Mouse (Mus musculus) erythroblast, embryonic 14.5 days (primary cell): Measurements from ENCODE around the gene Efna1.

Experiments used
- GATA1 ChIP-seq: IDR thresholded peaks from 2 replicates; pipeline ENCODE4 v1.6.1; 2012; ENCODE audit warnings: low read length, inconsistent platforms, mixed read lengths
- TAL1 ChIP-seq: IDR thresholded peaks from 3 replicates; pipeline ENCODE4 v1.6.1; 2012; ENCODE audit warnings: low read length, inconsistent platforms, mixed read lengths

DNA sequence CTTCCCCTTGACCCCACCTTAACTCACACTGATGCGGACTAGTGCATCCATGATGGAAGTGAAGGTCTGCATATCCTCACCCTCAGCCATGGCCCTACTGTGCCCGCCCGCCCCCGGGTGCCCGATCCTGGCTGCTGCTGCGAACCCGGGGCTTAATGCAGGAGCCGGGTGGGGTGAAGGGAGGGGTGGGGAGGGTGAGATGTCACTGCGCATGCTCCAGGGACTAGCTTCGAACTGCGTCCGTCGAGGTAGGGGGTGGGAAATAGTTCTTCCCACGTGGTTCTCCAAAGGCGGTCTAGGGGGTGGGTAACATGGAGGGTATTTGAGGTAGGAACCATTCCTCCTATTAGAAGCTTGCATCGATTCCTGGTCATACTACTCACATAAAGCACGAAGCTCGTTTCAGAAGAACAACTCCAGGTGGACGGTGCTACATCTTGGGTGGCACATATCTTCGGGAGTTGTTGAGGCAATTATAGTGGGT is 35.2 kb downstream of the Efna1 start, which contains the start of gene Krtcap2:
- TF ChIP-seq TAL1 = no peak
- no peak for TF ChIP-seq GATA1
